Mouse (Mus musculus): ENCODE measurements at regions not wholly inside any gene's neighbourhood (a gene's known extent, or its start where the extent isn't known, plus 50 kb on each side); places are given as distances from the start of the nearest gene placed in this dataset.

- DNase-seq, result no peak
Measured at GRCm38 (mm10) chr14:18391824-18392486, 60.3 kb upstream of the Ube2e1 start.

- DNase-seq, result no peak
Measured at GRCm38 (mm10) chr14:18389390-18389789, 57.7 kb upstream of the Ube2e1 start.

DNA sequence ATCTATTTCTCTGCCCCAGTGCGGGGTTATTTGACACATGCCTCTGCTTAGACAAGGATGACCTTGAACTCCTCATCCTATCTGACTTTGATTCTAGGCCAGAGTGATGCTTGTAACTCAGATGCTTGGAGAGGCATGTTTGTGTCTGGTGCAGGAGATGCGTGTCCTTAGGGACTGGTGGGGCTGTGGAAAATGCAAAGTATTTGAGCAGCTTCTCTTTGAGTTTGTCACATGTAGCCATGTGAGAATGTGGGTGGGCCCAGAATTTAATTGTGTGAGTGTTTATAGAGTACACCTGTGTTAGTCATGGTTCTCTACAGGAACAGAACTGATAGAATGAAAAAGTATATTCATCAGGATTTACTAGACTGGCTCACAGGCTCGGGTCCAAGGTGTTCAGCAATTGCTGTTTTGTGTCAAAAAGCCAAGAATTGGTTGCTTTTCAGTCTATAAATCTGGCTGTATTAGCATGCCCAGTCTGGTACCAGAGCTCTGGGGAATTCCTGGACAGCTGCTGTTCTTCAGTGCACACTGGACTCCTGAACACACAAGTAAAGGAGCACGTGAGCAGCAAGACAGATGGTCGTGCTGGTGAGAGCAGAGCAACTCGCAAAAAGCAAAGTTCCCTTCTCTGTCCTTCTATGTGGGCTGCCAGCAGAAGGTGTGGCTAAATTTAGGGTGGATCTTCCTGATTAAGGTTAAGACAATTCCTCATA lies 54.5 kb upstream of the Ube2e1 start:
- DNase-seq, result peak; percentile 43

Measured in right cerebral cortex, postnatal 25 days (tissue).